Mouse (Mus musculus): ENCODE results near the gene Platr17. TPM values are rescaled to one million over a fixed set of nuclear protein-coding genes. Genes with fewer than 3 reads are reported as not detected.

Platr17 gene
- total RNA-seq, 1 experiment from 2014 or later = 5.9 TPM

DNA sequence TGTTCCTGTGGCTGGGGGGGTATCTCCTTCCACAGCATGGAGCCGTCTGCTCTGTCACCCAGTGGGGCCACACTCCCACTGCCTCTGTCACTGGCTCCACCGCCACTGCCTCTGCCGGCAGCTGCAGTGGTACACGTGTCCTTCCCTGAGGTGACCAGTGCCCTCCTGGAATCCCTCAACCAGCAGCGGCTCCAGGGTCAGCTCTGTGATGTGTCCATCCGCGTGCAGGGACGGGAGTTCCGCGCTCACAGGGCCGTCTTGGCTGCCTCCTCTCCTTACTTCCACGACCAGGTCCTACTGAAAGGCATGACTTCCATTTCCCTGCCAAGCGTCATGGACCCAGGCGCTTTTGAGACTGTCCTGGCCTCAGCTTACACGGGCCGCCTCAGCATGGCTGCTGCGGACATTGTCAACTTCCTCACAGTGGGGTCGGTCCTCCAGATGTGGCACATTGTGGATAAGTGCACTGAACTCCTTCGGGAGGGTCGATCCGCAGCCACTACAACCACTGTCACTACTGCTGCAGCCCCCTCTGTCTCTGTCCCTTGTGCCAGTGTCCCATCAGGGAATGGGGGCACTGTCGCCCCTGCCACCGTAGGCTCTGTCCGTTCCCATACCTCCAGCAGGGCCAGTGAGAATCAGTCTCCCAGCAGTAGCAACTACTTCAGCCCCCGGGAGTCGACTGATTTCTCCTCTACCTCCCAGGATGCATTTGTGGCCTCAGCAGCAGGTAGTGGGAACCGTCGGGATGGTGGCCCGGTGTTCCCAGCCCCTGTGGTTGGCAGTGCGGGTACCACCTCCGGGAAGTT is 12.1 kb downstream of the Platr17 start:
- no peak for ATAC-seq (replicated peaks; ENCODE audit: insufficient number of reproducible peaks, low FRiP score, low TSS enrichment, poor library complexity, severe bottlenecking)

DNA sequence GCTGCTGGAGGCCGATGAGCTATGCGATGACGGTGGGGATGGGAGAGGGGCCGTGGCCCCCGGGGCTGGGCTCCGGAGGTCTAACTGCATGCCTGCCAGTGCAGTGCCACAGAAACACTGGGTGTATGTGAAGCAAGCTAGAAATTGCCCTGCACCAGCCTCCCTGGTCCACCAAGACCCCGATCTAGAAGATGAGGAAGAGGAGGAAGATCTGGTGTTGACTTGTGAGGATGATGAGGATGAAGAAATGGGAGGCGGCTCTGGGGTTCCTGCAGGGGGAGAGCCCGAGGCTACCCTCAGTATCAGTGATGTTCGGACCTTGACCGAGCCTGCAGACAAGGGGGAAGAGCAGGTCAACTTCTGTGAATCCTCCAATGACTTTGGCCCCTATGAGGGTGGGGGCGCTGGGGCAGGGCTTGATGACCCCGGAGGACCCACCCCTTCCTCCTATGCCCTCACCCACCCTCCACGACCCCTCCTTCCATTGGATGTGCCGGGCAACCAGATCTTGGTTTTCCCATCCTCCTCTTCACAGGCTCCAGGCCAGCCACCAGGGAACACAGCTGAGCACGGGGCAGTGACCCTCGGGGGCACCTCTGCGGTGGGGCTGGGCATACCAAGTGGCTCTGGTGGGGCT is 12.8 kb downstream of the Platr17 start:
- ATAC-seq (replicated peaks; ENCODE audit: insufficient number of reproducible peaks, low FRiP score, low TSS enrichment, poor library complexity, severe bottlenecking) = no peak

DNA sequence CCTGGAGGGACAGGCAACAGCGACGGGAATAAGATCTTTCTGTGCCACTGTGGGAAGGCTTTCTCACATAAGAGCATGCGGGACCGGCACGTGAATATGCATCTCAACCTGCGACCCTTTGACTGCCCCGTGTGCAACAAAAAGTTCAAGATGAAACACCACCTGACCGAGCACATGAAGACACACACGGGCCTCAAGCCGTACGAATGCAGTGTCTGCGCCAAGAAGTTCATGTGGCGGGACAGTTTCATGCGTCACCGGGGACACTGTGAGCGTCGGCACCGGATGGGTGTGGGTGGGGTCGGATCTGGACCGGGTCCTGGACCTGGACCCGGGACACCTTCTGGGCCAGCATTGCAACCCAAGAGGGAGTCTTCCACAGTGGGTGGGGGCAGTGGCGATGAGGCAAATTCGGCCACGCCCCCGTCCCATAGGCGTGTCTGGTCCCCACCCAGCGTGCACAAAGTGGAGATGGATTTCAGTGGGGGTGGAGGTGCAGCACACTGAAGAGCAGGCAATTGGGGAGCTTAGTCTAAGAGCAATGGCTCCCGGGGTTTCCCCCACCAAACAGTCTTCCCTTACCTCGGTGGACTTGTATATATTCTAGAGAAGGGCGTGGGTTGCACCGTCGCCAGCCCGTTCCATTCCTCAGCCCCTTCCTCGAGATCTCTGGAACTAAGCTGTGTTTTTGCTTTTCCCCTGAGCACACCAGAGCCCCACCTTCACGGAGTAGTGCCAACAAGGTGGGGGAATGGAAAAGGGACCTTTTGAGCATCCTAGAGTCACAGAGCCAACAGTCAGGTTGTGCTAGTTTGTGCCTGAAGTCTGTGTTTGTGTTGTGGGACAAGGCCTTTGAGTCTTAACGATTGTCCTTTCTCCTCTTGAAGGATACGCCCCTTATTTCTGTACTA is 13.6 kb downstream of the Platr17 start:
- ATAC-seq (replicated peaks; ENCODE audit: insufficient number of reproducible peaks, low FRiP score, low TSS enrichment, poor library complexity, severe bottlenecking) = no peak

DNA sequence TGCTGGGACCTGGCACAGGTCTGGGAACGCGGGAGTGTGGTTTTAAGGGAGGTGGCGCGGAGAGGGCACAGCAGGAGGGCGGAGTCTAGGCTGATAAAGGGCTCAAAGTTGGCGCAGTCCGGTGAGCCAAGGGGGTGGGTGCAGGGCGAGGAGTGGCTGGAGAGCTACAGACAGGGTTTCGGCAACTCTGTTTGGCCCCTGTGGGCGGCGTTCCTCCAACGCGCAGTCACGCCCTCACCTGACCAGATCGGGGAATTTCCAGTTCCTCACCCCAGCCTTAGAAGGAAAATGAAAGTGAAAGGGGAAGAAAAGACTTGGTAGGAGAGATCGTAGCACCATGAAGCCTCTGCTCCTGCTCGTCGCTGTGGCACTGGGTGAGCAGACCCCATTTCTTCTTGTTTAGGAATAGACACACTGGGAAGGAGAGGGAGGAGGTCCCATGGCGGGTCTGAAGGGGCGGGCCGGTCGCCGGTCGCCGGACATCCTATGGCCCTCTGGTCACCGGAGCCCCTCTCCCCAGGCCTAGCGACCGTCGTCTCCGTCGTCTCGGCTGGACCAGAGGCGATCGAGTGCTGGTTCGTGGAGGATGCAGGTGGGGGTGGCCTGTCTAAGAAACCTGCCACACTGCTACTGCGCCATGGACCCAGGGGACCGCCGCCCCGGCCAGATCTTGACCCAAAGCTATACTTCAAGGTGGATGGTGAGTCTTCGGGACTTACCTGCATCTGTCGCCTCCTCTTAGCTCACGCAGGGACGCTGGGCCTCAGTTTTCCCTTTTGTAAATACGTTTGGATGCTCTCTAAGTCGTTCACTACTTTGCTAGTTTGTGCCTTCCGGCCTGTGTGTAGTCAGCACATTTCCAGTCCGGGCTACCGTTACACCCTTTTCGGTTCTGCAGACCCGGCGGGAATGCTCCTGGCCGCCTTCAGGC is 14.7 kb downstream of the Platr17 start:
- ATAC-seq (replicated peaks; ENCODE audit: insufficient number of reproducible peaks, low FRiP score, low TSS enrichment, poor library complexity, severe bottlenecking) = peak; percentile 57

DNA sequence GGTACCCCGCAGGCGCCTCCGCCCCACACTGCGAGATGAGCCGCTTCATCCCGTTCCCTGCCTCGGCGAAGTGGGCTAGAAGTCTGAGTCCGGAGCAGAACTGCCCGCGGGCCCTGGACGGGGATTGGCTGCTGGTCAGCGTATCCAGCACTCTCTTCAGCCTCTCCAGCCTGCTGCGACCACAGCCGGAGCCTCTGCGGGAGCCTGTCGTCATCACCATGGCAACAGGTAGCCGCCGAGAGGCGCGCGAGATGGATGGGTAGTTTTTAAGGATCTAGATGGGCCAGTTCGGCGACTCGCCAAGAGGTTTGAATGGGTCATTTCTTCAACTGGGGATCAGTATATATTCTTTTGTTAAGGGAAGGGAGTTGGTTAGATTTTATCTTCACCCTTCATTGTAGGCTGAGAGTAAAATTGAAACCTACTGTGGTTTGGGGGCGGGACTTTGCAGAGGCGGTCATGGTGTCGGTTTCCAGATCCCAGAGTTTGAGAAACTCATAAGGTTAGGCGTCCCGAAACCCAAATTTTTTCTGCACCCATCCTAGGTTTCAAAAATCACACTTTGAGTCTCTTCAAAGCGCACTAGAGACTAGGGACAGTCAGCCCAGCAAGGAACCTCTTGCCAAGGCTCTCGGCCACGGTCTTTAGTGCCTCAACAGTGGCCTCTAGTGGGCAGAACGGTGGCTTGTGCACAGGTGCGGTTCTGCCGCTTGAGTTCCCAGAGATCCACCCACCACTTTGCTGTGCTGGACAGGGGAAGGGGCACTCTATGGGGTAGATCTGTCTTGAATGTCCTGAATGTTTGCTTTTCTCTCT is 15.6 kb downstream of the Platr17 start:
- ATAC-seq (replicated peaks; ENCODE audit: insufficient number of reproducible peaks, low FRiP score, low TSS enrichment, poor library complexity, severe bottlenecking) = peak; percentile 40

DNA sequence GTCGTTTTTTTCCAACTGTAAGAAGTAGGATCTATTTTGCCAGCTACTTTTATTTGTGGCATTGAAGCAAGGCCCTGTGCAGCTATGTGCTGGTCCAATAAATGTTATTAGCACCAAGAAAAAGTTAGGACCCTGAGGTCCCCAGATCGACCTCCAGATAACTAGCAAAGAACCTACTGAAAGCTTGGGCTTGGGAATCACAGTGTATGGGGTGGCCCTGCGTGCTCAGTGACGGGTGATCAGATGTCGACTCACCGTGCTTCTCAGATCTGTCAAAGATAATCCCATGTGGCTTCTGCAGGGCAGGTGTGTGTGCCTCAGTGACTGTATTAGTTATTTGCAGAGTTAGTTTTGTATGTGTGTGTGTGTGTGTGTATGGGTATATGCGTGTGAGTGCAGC is 16.4 kb downstream of the Platr17 start:
- ATAC-seq (replicated peaks; ENCODE audit: insufficient number of reproducible peaks, low FRiP score, low TSS enrichment, poor library complexity, severe bottlenecking) = no peak

DNA sequence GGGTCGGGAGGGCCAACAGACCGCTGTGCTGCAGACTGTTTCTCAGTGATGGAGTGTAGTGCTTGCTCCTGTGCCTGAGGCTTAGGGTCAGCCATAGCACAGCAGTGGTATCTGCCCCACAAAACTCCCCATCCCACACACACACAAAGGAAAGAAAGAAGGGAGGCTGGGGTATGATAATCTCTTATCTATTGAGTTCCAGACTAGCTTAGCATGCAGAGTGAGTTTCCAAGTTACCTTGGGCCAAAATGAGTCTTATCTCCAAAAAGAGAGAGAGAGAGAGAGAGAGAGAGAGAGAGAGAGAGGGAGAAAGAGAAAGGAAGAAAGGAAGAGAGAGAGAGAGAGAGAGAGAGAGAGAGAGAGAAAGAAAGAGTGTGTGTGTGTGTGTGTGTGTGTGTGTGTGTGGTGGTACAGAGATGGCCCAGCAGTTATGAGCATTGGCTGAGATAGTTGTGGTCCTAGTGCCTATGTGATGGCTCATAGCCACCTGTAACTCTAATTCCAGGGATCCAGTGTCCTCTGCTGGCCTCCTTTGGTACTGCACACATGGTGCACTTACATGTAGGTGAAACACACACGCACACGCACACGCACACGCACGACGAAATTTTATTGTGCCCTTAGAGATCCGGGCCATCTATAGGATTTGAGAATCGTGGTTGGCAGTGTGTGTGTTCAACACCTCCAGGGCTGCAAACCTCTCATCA is 19.8 kb downstream of the Platr17 start:
- no peak for ATAC-seq (replicated peaks; ENCODE audit: insufficient number of reproducible peaks, low FRiP score, low TSS enrichment, poor library complexity, severe bottlenecking)

DNA sequence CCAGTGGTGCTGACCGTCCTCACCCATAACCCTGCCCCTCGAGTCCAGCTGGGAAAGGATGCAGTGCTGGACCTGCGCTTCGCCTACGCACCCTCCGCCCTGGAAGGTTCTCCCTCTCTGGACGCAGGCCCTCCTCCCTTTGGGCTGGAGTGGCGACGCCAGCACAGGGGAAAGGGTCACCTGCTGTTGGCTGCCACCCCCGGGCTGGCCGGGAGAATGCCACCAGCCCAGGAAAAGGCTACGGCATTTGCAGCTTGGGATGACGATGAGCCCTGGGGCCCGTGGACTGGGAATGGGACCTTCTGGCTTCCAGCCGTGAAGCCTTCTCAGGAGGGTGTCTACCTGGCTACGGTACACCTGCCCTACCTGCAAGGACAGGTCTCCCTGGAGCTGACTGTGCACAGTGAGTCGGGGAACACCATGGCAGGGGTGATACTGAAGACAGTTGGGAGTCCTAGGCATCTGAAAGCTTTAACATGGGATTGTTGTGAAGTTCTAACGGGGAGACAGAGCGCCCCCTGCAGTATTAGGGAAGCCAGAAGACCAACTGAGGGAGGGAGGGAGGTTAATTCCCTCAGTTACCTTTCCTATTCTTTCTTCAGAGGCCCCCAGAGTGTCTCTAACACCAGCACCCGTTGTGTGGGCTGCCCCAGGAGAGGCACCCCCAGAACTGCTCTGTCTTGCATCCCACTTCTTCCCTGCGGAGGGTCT is 20.6 kb downstream of the Platr17 start:
- no peak for ATAC-seq (replicated peaks; ENCODE audit: insufficient number of reproducible peaks, low FRiP score, low TSS enrichment, poor library complexity, severe bottlenecking)

DNA sequence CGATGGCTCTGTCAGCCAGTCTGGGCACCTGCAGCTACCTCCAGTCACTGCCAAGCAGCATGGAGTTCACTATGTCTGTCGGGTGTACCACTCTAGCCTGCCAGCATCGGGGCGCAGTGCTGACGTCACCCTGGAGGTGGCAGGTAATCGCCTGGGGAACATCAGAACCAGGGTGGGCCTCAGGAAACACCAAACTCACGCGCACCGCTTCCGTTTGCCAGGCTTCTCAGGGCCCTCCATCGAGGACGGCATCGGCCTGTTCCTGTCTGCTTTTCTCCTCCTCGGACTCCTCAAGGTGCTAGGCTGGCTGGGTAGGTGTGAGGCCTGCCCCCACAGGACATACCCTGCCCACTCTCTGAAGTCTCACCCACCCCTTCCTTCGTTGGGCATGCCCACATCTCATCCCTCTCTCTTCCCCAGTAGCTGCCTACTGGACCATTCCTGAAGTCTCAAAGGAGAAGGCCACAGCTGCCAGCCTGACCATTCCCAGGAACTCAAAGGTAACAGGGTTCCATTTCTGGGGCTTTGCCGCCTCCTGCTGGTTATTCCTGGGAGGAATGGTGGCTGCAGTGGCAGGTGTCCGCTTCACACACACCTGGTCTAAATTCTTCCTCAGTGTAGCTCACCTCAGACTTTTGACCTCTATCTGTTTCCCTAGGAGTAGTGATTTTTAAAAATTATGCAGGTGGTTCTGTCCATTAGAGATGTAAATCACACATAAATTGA is 21.4 kb downstream of the Platr17 start:
- no peak for ATAC-seq (replicated peaks; ENCODE audit: insufficient number of reproducible peaks, low FRiP score, low TSS enrichment, poor library complexity, severe bottlenecking)

DNA sequence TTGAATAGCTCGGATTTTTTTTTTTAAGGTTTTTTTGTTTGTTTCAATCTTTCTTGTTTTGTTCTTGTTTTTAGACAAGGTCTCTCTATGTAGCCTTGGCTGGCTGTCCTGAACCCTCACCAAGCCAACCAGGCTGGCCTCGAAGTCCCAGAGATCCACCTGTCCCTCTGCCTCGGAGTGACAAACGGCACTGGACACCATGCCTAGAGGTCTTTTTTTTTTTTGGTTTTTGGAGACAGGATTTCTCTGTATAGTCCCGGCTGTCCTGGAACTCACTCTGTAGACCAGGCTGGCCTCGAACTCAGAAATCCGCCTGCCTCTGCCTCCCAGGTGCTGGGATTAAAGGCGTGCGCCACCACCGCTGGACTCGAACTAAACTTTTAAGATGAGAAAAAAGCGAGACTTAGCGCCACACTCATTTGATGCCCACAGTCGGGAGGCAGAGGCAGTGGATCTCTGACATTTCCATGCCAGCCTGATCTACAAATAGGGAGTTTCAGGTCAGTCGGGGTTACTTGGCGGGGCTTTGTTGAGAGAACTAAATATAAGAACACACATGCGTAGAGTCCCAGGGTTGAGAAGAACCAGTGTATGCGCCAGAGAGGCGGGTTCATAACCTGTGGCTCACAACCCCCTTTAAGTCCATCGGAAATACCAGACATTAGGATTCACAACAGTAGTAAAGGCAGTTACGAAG is 23.5 kb downstream of the Platr17 start:
- ATAC-seq (replicated peaks; ENCODE audit: insufficient number of reproducible peaks, low FRiP score, low TSS enrichment, poor library complexity, severe bottlenecking) = no peak

DNA sequence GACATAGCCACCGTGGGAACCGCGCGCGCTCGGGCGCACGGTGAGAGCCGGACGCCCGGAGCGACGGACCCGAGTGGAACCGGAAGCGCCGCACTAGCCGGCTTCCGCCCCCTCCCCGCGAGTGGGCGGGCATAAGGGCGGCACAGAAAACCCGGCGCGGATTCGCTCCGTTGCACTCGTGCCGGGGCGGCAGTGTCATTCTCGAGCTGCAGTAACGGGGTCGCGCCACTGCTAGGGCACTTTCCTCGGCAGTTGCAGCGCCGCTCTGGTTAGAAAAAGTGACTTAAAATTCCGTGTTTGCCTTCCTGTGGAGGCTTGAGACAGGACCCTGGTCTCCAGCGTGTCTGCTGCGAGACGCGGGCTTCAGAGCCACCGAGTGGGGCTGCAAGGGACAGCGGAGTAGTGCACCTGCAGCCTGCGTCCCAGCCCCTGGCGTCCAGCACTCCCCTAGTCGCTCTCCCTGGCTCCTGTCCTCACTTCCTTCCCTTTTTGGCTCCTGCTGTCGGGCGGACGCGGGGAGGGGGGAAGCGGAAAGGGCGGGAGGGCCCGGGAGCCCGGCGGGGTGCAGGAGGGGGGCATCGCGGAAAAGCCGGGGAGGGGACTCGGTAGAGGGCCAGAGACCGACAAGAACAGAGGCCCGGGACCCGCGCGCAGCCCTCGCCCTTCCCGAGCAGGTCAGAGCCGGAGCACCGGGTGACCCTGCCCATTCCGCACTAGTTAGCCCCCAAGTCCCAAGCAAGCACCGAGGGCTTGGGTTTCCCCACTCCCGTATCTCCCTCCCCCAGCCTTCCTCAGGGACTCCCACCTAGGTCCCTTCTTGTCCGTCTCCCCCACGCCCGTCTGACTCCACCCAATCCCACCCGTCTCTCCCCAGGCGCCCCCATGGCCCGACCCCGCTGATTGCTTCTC is 24.7 kb downstream of the Platr17 start, which contains the start of gene Rgl2:
TSS of gene Rgl2 (plus strand) at position 173 of the 909 bp plus-strand sequence.
- peak; percentile 49 for ATAC-seq (replicated peaks; ENCODE audit: insufficient number of reproducible peaks, low FRiP score, low TSS enrichment, poor library complexity, severe bottlenecking)

DNA sequence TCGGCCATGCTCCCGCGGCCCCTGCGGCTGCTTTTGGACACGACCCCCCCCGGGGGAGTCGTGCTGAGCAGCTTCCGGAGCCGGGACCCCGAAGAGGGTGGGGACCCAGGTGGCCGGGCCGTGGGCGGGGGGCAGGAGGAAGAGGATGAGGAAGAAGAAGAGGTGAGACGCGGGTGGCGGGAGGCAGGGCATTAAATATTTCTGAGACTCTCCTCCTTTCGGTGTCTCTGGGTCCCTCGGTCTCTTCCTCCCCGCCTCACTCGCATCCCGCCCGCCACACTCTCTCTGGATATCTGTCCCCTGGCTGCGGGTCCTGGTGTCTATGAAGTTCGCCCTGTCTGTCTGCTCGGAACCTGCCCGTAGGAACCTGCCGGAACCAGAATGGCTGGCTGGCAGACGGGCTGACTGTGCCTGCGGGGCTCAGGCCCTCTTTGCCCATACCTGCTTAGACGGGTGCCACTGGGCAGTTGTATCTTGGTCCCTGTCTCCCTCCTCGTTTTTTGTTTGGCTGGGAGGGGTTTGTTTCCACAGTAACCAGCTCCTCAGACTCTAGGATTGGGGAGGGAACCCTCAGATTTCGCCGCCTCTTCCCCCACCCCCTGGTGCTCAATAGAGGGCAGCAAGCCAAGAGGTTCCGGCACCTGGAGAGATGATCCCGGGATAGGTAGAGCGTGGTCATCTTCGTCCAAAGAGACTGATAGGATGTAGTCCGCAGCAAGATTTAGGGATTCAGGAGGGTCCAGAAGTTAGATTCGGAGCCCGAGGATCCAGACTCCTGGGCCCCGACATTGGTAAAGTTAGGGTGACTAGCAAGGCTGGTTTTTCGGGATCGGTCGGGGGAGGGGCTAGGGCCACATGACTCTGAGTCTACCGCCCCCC is 25.6 kb downstream of the Platr17 start:
- peak; percentile 19; the same call in 1 of the 2 replicates for ATAC-seq (replicated peaks; ENCODE audit: insufficient number of reproducible peaks, low FRiP score, low TSS enrichment, poor library complexity, severe bottlenecking)

DNA sequence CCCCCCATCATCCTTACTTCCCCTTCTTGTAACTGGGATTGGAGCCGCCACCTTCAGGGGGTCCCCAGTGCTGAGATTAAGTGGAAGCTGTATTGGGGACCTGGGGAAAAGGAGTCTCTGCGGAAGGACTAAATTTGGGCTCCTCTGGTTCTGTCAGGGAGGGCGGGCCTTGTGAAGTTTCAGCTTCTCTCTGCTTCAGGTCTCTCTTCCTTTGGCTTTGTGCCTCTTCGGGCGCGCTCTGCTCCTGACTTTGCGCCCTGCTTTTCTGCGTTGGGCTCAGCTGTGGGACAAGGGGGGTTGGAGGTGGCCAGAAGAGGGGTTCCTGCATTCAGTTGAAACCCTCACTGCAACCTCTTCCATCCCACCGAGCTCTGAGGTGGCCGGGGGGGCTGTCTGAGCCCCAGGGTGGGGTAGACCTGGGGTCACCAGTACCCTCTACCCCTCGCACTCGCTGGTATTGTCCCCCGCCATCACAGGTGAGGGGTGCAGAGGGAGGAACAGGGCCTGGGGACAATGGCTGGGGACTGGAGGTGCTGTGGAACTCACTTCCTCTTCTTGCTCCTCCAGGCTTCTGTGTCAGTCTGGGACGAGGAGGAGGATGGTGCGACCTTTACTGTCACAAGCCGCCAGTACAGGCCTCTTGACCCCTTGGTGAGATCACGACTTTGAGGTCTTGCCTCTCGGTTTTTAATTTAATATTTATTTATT is 26.4 kb downstream of the Platr17 start:
- ATAC-seq (replicated peaks; ENCODE audit: insufficient number of reproducible peaks, low FRiP score, low TSS enrichment, poor library complexity, severe bottlenecking) = no peak
